Mouse (Mus musculus): Measurements from ENCODE around the gene Fgfr2.

The Fgfr2 gene

DNA sequence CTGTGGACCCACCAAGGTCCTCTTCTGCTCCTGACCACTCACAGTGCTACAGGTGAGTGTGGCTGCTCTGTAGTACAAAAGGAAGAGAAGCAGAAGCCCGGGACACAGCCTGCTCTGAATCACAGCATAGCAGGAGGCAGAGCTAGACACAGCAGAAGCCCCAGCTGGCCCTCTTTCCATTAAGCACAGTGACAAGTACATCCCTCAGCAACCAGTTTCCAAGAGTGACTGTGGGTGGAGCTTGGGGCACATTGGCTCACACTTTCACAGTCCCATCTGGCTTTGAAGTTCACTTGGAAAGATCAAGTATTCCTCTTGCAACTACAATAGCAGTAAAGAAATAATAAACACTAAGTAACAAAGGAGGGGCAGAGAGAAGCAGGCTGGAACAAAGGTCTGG is 838.4 kb downstream of the Fgfr2 start:
- in situ Hi-C loops (cut with MseI, MboI) = no loop called here

GRCm38 (mm10) chr7:132284048-132284737 is 839.0 kb downstream of the Fgfr2 start:
- in situ Hi-C loops (cut with MseI, MboI) = no loop called here

DNA sequence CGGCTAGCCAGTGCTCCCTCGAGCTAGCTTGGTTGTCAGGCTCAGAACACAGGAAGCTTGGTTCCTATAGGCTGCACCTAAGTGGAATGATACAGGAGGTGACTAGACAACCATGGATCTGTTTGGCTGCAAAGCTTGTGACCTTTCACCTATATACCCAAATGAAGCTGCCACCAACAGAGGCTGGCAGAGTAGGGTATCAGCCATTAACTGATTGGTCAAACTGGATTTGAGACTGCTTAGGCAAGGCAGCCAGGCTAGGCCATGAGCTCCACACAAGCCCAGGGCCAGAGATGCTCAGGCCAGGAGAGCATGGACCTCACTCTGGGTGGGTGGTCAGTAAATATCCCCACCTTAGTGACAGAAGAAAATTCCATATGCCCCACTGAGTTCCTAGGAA is 840.6 kb downstream of the Fgfr2 start:
- in situ Hi-C loops (cut with MseI, MboI) = no loop called here

DNA sequence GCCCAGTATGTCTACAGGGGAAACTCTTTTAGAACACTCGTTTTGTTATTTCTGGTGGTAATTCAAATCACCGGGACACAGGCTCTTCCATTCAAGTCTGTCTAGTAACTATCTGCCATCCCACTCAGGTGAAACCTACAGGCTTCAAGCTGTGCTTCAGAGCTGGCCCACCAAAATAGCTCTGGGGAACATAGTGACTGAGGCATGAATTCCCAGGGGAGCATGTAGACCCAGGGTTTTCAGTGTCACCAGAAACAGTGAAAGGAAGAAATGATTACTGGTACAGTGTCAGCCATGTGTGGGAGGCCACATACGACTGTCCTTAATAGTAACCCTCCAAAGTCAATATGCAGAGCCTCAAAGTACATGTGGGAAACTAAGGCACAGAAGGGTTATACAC is 841.0 kb downstream of the Fgfr2 start:
- in situ Hi-C loops (cut with MseI, MboI) = no loop called here

DNA sequence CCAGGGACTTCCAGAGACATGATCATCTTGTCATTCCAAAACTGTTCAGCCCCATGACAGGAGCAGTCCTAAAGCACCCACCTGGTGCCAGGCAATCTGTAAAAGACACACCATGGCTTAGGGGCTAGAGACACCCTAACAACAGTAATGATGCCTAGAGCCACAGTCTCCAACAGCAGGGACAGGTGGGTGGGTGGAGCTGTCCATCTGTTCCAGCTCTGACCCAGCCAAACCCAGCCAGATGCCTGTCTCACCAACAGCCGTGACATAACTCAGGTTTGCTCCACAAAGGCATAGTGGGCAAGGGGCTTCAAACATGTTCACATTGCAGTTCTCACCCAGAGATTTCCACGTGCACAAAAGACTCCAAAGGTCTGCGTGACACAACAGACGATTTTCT is 841.4 kb downstream of the Fgfr2 start:
- in situ Hi-C loops (cut with MseI, MboI) = no loop called here

DNA sequence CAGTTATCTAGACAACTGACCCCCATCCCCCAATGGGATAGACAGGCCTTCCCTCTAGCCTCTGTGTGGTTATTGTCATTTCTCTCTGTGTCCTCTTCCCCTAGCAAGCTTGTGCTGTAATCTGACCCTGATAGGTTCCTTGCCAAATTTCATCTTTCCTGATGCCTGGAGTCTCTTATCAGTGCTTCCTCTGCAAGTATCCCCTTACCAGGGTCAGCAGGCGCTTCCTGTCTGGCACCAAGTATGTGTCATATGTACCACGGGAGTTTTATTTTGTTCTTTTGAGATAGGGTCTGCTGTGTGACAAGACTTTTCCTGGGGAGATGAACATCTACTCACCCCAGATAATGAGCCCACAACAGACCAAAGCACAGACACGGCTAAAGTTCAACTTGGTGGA is 844.5 kb downstream of the Fgfr2 start:
- in situ Hi-C loops (cut with MseI, MboI) = no loop called here

GRCm38 (mm10) chr7:132276287-132276686 is 846.9 kb downstream of the Fgfr2 start:
- in situ Hi-C loops (cut with MseI, MboI) = no loop called here

DNA sequence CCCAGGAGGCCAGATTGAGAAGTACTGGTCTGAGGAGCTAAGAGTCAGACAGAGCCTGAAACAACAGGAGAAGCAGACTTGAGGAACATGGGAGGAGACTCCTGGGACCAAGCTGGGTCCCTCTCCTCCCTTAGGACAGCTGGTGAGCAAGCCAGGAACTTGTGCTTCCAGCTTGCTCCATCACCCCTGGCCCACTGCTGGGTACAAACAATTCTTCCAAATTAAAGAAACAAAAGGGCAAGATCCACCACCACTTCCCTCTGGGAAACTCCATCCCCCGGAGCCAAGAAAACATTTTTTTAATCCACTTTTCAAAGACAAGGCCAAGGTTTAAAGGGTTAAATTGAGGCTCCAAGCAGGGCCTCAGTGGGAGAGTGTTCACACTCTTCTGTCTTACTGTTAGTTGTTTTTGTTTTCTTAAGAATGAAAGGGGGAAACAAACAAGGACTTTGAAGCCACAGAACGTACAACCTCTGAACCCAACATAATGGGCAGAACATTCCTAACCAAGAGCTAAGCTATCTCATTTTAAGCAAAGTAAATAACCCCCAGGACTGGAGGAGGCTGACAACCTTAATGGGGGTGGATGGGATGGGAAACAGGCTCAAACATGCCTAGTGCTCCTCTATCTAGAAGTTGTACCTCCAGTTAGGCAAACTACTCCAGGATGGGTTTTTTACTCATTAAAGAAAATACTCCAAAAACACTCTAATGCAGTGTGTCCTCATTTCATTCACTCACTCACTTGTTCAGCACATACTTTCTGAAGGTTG is 849.2 kb downstream of the Fgfr2 start:
- in situ Hi-C loops (cut with MseI, MboI) = no loop called here

DNA sequence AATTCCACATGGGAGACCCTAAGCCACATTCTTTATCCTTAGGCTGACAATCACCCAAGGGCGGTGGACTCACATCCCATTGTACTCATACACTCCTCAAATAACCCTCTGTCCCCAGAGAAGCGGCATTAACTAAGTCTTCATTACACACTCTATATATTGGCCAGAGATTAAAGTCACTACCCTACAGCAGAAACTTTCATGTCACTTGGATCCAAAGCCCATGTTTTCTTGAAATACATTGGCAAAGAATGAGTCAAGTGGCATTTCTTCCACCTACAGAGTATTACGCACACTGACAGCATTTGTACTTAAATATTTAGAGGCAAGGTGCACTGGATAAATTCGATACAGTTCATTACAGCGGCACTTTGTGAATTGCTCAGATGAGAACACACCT is 850.2 kb downstream of the Fgfr2 start:
- in situ Hi-C loops (cut with MseI, MboI) = no loop called here

DNA sequence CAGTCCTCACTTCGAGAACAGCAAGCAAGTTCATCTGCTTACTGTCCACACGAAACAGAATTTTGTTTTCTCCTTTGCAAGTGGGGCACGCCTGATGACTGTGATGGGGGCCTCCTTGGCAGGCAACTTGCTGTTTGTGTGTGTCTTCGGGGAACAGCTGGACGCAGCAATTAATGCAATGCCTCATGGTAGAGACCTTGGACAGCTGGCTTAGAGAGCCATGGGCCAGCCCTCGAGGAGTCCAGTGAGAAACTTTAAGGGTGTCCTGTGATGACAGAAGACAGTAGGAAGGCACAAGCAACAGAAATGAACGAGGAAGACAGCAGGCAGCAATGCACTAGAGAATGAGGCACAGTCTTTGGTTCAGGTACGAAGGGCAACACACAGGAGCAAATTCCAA is 852.8 kb downstream of the Fgfr2 start:
- in situ Hi-C loops (cut with MseI, MboI) = no loop called here

- in situ Hi-C loops (cut with MseI, MboI) = no loop called here
These were observed 853.5 kb downstream of the Fgfr2 start for GRCm38 (mm10) chr7:132269661-132270060.

DNA sequence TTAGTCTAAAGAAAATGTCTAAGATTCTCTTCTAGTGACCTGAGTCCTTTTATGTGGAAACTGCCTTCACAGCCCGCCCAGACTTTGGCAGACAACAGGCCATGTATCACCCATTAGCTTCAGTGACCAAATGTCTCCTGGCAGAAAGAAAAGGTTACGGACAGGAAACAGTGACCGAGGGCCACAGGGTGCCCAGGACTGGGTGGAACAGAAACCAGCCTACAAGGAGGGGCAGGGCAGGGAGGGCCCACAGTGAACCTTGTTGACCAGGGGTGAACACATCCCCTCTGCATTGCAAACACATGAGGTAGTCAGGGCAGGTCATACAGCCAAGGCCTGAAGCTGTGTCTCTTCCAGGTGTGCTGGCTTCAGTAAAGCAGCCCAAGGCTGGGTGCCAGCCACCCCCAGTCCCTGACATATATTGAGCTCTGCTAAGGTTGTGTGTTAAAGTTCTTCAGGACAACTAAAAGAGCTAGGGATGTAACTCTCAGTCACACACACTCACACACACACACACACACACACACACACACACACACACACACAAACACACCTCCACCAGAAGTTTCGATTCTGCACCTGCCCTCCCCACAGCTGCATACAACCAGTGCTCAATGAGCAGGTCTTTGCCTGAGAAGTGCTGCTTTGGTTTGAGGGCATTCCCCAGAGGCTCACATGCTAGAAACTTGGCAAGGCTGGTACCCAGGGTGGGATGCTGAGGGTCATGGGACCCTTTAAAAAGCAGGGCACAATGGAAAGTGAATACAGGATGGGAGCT is 855.2 kb downstream of the Fgfr2 start:
- in situ Hi-C loops (cut with MseI, MboI) = no loop called here

- in situ Hi-C loops (cut with MseI, MboI) = no loop called here
These were observed 858.4 kb downstream of the Fgfr2 start for GRCm38 (mm10) chr7:132264763-132265162.

DNA sequence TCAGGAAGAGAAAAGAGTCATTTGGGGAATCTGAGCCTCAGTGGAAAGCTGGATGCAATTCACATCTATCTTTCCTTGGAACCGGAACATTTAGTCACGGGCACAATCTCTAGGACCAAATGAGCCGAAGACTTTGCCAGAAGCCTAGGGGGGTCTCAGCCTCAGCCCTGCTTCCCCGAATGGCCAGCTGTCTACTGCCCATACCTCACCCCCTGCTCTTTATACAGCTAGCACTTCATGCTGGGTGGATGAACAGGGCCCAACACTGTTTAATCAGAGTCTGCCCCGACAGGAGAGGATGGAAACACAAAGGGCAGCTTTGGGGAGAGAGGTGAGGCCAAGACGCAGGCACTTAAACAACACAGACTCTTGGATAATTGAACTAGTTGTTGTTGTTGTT is 860.0 kb downstream of the Fgfr2 start:
- in situ Hi-C loops (cut with MseI, MboI) = no loop called here

GRCm38 (mm10) chr7:132262696-132263095 is 860.5 kb downstream of the Fgfr2 start:
- in situ Hi-C loops (cut with MseI, MboI) = no loop called here

DNA sequence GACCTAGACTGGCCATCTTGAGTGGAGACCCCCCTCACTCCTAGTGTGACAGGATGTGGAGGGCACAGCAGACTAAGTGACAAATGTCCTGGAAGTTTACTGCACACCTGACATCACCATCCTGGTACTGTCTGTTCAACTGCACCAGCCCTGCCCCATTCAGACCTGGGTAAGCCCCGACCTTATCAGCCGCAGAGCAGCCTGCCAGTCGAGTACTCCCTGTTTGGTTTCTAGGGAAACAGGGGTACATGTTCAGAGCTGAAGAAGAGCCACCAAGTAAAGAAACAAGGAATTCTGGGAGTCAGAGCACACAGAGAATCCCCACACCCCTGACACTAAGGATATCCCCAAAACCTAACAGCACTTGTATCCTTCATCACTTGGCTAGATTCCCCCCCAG is 861.3 kb downstream of the Fgfr2 start:
- in situ Hi-C loops (cut with MseI, MboI) = no loop called here

DNA sequence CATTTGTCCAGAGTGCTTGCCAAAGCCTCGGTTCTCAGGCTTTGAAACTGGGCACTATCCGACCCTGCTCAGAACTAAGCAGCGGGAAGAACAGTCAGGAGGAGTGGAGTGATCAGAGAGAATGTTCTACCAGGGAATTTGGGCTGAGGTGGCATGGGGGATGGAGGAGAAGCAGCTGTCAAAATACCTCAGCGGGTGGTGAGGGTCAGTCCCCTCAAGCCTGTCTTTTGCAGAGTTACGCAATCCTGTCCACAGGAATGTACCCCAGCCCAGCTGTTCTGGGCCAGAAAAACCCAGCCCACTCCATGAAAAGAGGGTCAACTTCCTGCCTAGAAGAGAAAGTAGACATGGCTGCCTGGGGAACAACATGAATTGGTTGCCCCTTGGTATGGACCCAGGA is 862.5 kb downstream of the Fgfr2 start:
- in situ Hi-C loops (cut with MseI, MboI) = no loop called here

- in situ Hi-C loops (cut with MseI, MboI) = no loop called here
These were observed 864.3 kb downstream of the Fgfr2 start for GRCm38 (mm10) chr7:132258817-132259216.

GRCm38 (mm10) chr7:132258216-132258615 is 864.9 kb downstream of the Fgfr2 start:
- in situ Hi-C loops (cut with MseI, MboI) = no loop called here

DNA sequence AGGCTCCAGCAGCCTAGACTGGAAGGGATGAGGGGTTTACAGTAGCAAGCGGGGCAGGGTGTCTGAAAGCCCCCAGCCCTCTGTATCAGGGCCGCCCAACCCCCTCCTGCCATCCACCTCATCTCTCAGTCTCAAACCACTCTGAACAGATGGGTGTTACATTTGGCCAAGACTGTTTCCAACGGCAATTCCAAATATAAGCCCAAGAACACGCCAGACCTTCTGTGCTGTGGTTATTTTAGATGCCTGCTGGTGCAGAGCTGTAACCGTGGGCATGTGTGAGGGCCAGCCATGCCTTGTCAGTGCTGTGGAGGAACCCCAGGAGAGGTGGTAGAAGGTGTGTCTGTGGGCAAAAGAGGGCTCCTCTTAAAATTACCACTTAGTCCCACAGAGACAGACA is 869.6 kb downstream of the Fgfr2 start:
- in situ Hi-C loops (cut with MseI, MboI) = no loop called here

DNA sequence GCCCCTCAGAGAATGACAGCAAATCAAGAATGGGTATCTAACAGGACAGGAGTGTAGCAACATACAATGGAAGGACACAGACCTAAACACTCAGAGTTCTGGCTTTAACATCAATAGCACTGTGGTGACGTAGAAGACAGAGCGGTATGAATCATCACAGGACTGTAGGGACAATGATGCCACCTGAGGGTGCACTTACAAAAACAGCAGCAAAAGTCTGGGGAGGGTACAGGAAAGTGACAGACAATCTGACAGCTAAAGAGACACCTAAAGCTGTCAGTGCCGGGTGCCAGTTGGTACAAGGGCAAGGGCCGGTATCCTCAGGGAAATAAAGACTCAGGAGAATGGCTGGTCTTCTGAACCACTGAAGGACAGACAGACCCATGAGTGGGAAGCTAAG is 870.1 kb downstream of the Fgfr2 start:
- in situ Hi-C loops (cut with MseI, MboI) = no loop called here

GRCm38 (mm10) chr7:132249563-132250119 is 873.5 kb downstream of the Fgfr2 start:
- in situ Hi-C loops (cut with MseI, MboI) = no loop called here

Measured in mouse trophoblast stem cell (cell line).